Mouse (Mus musculus) ES-E14 (cell line): ENCODE measurements around the gene Rbp7.

Source experiments
- CHD2 ChIP-seq: IDR thresholded peaks from 2 replicates; pipeline ENCODE4 v1.6.1; 2014; ENCODE audit warnings: mild to moderate bottlenecking, low read depth, low read length, inconsistent platforms
- ZC3H11A ChIP-seq: IDR thresholded peaks from 2 replicates; pipeline ENCODE4 v1.6.1; 2012; ENCODE audit warnings: low read depth, mild to moderate bottlenecking, inconsistent platforms, low read length, borderline replicate concordance
- ZNF384 ChIP-seq: IDR thresholded peaks from 2 replicates; pipeline ENCODE4 v1.6.1; 2012; ENCODE audit warnings: low read depth, low read length, inconsistent platforms

- TF ChIP-seq ZC3H11A (no peak), CHD2 (no peak), ZNF384 (no peak)
These were observed 9.6 kb downstream of the Rbp7 start for GRCm38 (mm10) chr4:149444964-149445701.
